Mouse (Mus musculus): Measurements from ENCODE around the gene Pkd1l2.

Pkd1l2 gene

GRCm38 (mm10) chr8:117082399-117082872 lies at the start of gene Pkd1l2:
Gene Pkd1l2 (minus strand): TSS chr8:117082449.
- no peak for DNase-seq

- DNase-seq = peak; percentile 31
These were observed 44.8 kb upstream of the Pkd1l2 start for GRCm38 (mm10) chr8:117127063-117127462.

GRCm38 (mm10) chr8:117126411-117126810 lies 44.2 kb upstream of the Pkd1l2 start:
- no peak for DNase-seq

- no peak for DNase-seq
These were observed 43.6 kb upstream of the Pkd1l2 start for GRCm38 (mm10) chr8:117125854-117126253.

- DNase-seq = no peak
These were observed 41.8 kb upstream of the Pkd1l2 start for GRCm38 (mm10) chr8:117123850-117124633.

- DNase-seq = no peak
These were observed 39.0 kb upstream of the Pkd1l2 start for GRCm38 (mm10) chr8:117121277-117121676.

GRCm38 (mm10) chr8:117118409-117118808 lies 36.2 kb upstream of the Pkd1l2 start:
- no peak for DNase-seq

GRCm38 (mm10) chr8:117116534-117116933 lies 34.3 kb upstream of the Pkd1l2 start:
- no peak for DNase-seq

- peak; percentile 51 for DNase-seq
These were observed 33.6 kb upstream of the Pkd1l2 start for GRCm38 (mm10) chr8:117115676-117116446.

- no peak for DNase-seq
These were observed 32.8 kb upstream of the Pkd1l2 start for GRCm38 (mm10) chr8:117115094-117115493.

GRCm38 (mm10) chr8:117112261-117112660 lies 30.0 kb upstream of the Pkd1l2 start:
- no peak for DNase-seq

- DNase-seq = no peak
These were observed 29.4 kb upstream of the Pkd1l2 start for GRCm38 (mm10) chr8:117111641-117112040.

- DNase-seq = peak; percentile 78
These were observed 27.6 kb upstream of the Pkd1l2 start for GRCm38 (mm10) chr8:117109801-117110390.

GRCm38 (mm10) chr8:117109018-117109711 lies 26.9 kb upstream of the Pkd1l2 start:
- peak; percentile 58 for DNase-seq

GRCm38 (mm10) chr8:117107533-117107932 lies 25.3 kb upstream of the Pkd1l2 start:
- DNase-seq = peak; percentile 89

- DNase-seq = no peak
These were observed 15.4 kb upstream of the Pkd1l2 start for GRCm38 (mm10) chr8:117097564-117098191.

GRCm38 (mm10) chr8:117097051-117097563 lies 14.9 kb upstream of the Pkd1l2 start:
- no peak for DNase-seq

- no peak for DNase-seq
These were observed 13.4 kb upstream of the Pkd1l2 start, which contains the start of gene Bco1 for GRCm38 (mm10) chr8:117095647-117096046. Gene Bco1 (plus strand): TSS chr8:117095854.

- DNase-seq = no peak
These were observed 11.8 kb upstream of the Pkd1l2 start for GRCm38 (mm10) chr8:117094053-117094452.

- DNase-seq = no peak
These were observed 7.6 kb upstream of the Pkd1l2 start for GRCm38 (mm10) chr8:117089802-117090201.

- no peak for DNase-seq
These were observed 4.8 kb upstream of the Pkd1l2 start for GRCm38 (mm10) chr8:117087036-117087435.

- no peak for DNase-seq
These were observed 3.3 kb upstream of the Pkd1l2 start for GRCm38 (mm10) chr8:117085521-117085920.
